Mouse (Mus musculus) embryonic fibroblast, embryonic 13.5 days (primary cell): Measurements from ENCODE around the gene Nlgn2.

Experiments
- CTCF ChIP-seq: IDR thresholded peaks from 2 replicates; pipeline ENCODE4 v1.5.1; 2011; ENCODE audit warnings: mild to moderate bottlenecking, control low read depth, low read length, moderate library complexity, borderline replicate concordance; ENCODE audit not compliant: insufficient read depth
- POLR2A ChIP-seq: IDR thresholded peaks from 2 replicates; pipeline ENCODE4 v1.6.1; 2011; ENCODE audit warnings: low read depth, mild to moderate bottlenecking, control low read depth, low read length, moderate library complexity

- TF ChIP-seq CTCF, result no peak
- TF ChIP-seq POLR2A, result peak; percentile 35; the same call in 1 of the 2 replicates
These were observed 16.4 kb upstream of the Nlgn2 start for GRCm38 (mm10) chr11:69853994-69854393.
